8 mouse cellular contexts compared by ENCODE assay signal in genomic region chr2:158770126-158770757, GRCm38 (mm10). TPM values are rescaled to one million over a fixed set of nuclear protein-coding genes. Genes with fewer than 3 reads are reported as not detected.
DNase-seq lines count a peak whose midpoint lies in the region; ATAC-seq and TF ChIP-seq lines count a peak whose summit lies in the region.

No protein-coding gene starts in this region.

- 31% methylated on average over 13 of the region's 13 CpGs for WGBS in kidney, embryonic 14.5 days

- peaks cover 13% of the 10 kb centered on the region for H3K36me3 ChIP-seq in kidney, embryonic 14.5 days (ENCODE audit: control insufficient read depth, insufficient read depth, low read length)

- no peaks in the 10 kb centered on the region for H3K27me3 ChIP-seq in kidney, embryonic 14.5 days (ENCODE audit: control insufficient read depth, insufficient read depth, low read length)

- intact Hi-C loops in heart, postnatal 14 days (cut with DNase I), result no loop called here

- no peak for DNase-seq in kidney, adult 9 months
- DNase-seq in brain, embryonic 14.5 days (ENCODE audit: low read depth), result peak; percentile 77
- DNase-seq in heart, postnatal 14 days, result peak; percentile 25 to 51
- peak; percentile 28 to 35 for DNase-seq in lung, postnatal 4 days
- no peak for DNase-seq in cerebellum, adult 8-10 months
- DNase-seq in layer of hippocampus, postnatal 10 days (ENCODE audit: low spot score in 2 of 2), result no peak
- no peak for DNase-seq in natural killer cell, adult 2 months (ENCODE audit: low spot score in 2 of 2)

- no peak for ATAC-seq in kidney, embryonic 14.5 days (ENCODE audit: low FRiP score, low TSS enrichment)

- H3K4me2 ChIP-seq in kidney, embryonic 14.5 days (replicated peaks; ENCODE audit: low read depth, low read length), result peak overlapping the region; percentile 94

- TF ChIP-seq CTCF in brain, embryonic 14.5 days (IDR thresholded peaks at IDR 0.05; ENCODE audit: borderline replicate concordance, extremely low read depth, insufficient read depth, insufficient read length), result no peak

- H3K27ac ChIP-seq in kidney, embryonic 14.5 days (ENCODE audit: low read depth, low read length), result no peak overlapping the region

- TF ChIP-seq POLR2A in brain, embryonic 14.5 days (IDR thresholded peaks at IDR 0.05; ENCODE audit: borderline replicate concordance, extremely low read depth, insufficient read depth, insufficient read length, poor library complexity, severe bottlenecking), result no peak

- peaks cover 29% of the 10 kb centered on the region for H3K4me1 ChIP-seq in kidney, embryonic 14.5 days (ENCODE audit: control insufficient read depth, insufficient read depth, low read length)

- peak overlapping the region; percentile 28; the same call in 1 of the 2 replicates for H3K9ac ChIP-seq in kidney, embryonic 14.5 days (ENCODE audit: low read depth, low read length)

- no peaks in the 10 kb centered on the region for H3K9me3 ChIP-seq in kidney, embryonic 14.5 days (ENCODE audit: control insufficient read depth, low read length)

- peak overlapping the region; percentile 87; the same call in 1 of the 2 replicates for H3K4me3 ChIP-seq in kidney, embryonic 14.5 days (ENCODE audit: low read length)

RNA-seq across cellular contexts. Expression of gene Fam83d, which starts 2.3 kb away (rescaled TPM):
- 49.2 and 57.6 TPM in 2 replicates for polyA plus RNA-seq in kidney, embryonic 14.5 days (2014; fragmentation: Nextera tagmentation; extraction: Ambion mirVana)
- 13.9 and 25.3 TPM in 2 replicates for polyA plus RNA-seq in brain, embryonic 14.5 days (2012; rRNA removed)
- 1 to 10 TPM; 2.7 to 3.9 TPM for total RNA-seq in heart, postnatal 14 days (2021)
- 1 to 10 TPM; 1.5 to 2.1 TPM for total RNA-seq in layer of hippocampus, postnatal 10 days (2021)

RNA-seq across cellular contexts. Expression of gene Dhx35, which starts 24.4 kb away (rescaled TPM):
- 13.8 and 24.8 TPM in 2 replicates for polyA plus RNA-seq in kidney, embryonic 14.5 days (2014; fragmentation: Nextera tagmentation; extraction: Ambion mirVana)
- polyA plus RNA-seq in brain, embryonic 14.5 days (2012; rRNA removed), result 29.8 and 39.6 TPM in 2 replicates
- 10 to 100 TPM; 16.4 to 22.9 TPM for total RNA-seq in heart, postnatal 14 days (2021)
- 10 to 100 TPM; 21.6 to 21.7 TPM for total RNA-seq in layer of hippocampus, postnatal 10 days (2021)

Comparison
In these comparisons a context has a peak if more than half of its experiments do, and no peak if none do; other contexts are left out.
1. DNase-seq: peak in brain, embryonic 14.5 days (single experiment), heart, postnatal 14 days (2 of 2) and lung, postnatal 4 days (2 of 2); none in kidney, adult 9 months (single experiment), cerebellum, adult 8-10 months (single experiment), layer of hippocampus, postnatal 10 days (0 of 2) and natural killer cell, adult 2 months (0 of 2).